Mouse (Mus musculus) regulatory T cell (primary cell): ENCODE measurements at regions not wholly inside any gene's neighbourhood (a gene's known extent, or its start where the extent isn't known, plus 50 kb on each side); places are given as distances from the start of the nearest gene placed in this dataset.

ENCODE experiments used
- in situ Hi-C: fragments of 300-600 bp; cut with MboI, MseI; formaldehyde crosslinking; loops from one replicate; pipeline ENCODE4 v1.15.1; 2025; ENCODE audit warnings: high pct_unique_total_duplicates

DNA sequence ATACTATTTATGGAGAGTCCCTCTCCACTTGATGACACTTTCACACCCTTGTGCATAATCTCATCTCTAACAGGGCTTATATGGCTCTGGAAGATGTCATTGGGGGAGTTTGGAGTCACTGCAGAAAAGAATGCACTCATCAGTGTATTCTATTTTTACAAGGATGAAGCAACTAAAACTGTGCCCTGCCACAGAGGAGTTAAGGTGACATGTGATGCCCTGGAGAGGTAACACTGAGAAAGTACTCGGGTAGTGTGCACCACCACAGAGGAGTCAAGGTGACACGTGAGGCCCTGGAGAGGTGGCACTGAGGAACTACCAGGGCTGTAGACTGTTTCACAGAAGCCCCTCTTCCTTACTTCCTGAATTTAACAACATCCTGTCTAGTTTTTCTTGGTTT lies 53.2 kb downstream of the Tigd2 start:
- in situ Hi-C loops: loop anchor here (25.0 kb wide), 1 partner anchor 400 kb away; no protein-coding TSS in a partner anchor

GRCm38 (mm10) chr6:59264965-59265364 lies 56.3 kb downstream of the Tigd2 start:
- in situ Hi-C loops: loop anchor here (25.0 kb wide), 1 partner anchor 397 kb away; no protein-coding TSS in a partner anchor

- in situ Hi-C loops: loop anchor here (25.0 kb wide), 1 partner anchor 388 kb away; no protein-coding TSS in a partner anchor
Observed at GRCm38 (mm10) chr6:59274135-59274534, 65.5 kb downstream of the Tigd2 start.
